Mouse (Mus musculus): ENCODE results near the gene Cacna2d4.

DNA sequence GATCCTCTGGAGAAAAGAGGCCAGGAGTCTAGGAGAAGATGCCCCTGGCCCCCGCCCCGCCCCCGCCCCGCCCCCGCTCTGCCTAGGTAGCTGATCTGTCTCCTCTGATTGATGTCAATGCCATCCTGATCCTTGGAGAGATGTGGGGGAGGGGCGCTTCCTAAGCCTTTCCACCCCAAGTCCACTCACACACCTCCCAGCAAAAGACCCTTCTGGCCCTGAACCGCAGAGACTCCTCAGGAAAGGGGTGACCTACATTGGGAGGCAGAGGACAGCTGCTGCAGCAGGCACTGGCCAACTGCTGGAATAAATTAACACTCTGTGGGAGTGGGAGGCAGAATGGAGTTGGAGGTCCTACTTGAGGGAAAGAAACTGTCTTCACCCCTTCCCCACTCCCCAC is 90.2 kb downstream of the Cacna2d4 start:
- no peak for TF ChIP-seq TAL1 (IDR thresholded peaks at IDR 0.05; ENCODE audit: low read length)
- no peak for TF ChIP-seq GATA1 (IDR thresholded peaks at IDR 0.05; ENCODE audit: low read length)
